Mouse (Mus musculus) liver, embryonic 18 days (tissue): ENCODE results near the gene Tyrobp. TPM values are rescaled to one million over a fixed set of nuclear protein-coding genes. Genes with fewer than 3 reads are reported as not detected.

Experiments
- polyA plus RNA-seq: library from polyadenylated mRNA; depleted of rRNA; stranded (reverse); fragments of >200 nt; gene quantifications from 2 replicates; pipeline ENCODE4 v1.2.3, GENCODE M21; 2012; rRNA removed

Gene Tyrobp
- 219 and 235 TPM in 2 replicates for polyA plus RNA-seq

DNA sequence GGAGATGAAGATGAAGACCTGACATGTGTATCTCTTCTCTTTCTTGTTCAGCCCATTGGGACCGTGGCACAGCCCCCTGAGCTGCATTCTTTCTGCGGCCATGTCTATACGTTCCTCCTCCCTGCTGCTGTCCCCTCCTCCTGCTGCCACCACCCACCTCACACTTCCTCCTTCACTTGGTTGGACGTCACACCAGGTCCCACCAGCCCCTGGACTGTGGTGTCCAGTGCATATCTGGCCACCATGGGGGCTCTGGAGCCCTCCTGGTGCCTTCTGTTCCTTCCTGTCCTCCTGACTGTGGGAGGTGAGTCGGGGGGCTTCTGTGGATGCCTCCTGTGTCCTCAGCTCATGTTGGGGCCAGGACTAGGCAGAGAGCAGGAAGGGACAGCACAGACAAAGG, at the start of gene Tyrobp:
TSS of gene Tyrobp (plus strand) at position 165 of the 400 bp plus-strand sequence.

GRCm38 (mm10) chr7:30419561-30420499, 6.3 kb downstream of the Tyrobp start, which contains the start of gene Hcst:
Gene Hcst (minus strand): TSS chr7:30419854.

GRCm38 (mm10) chr7:30421175-30421889, 7.8 kb downstream of the Tyrobp start, which contains the start of gene Nfkbid:
Gene Nfkbid (plus strand): TSS chr7:30421732.

GRCm38 (mm10) chr7:30444971-30445751, 31.6 kb downstream of the Tyrobp start, which contains the start of gene Aplp1:
Gene Aplp1 (minus strand): TSS chr7:30445535.

DNA sequence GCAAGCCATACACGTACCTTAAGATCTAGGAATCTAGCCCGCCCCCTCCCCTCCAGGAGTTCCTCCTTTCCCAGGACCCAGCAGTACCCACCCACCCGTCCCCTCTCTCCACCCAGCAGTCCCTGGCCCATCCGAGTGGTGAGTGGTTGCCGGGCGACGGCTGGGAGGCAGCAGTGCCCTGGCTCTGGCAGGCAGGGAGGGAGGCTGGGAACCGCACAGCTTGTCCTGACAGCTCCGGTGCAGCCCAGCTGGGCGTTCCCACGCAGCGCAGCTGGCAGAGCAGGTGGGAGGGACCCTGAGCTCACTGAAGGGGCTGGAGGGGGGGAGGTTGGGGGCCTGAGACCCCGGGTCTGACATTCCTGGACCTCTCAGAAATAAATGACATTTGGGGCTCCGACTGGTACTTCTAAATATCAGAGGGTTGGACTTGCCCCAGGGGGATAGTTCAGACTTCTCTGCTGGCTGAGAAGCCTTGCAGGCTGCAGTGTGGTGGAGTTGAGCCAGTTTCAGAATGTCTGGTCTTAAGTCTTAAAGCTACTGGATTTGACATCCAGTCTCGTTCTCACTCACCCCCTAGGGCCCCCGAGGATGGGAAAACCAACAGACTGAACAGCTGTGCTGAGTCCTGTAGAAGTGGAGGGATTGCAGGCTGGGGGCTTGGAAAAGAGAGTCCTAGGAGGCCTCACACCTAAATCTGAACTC, 44.2 kb downstream of the Tyrobp start, which contains the start of the genes Kirrel2 and Nphs1:
TSS of gene Kirrel2 (minus strand) at position 62 of the 702 bp plus-strand sequence.
TSS of gene Nphs1 (plus strand) at position 687 of the 702 bp plus-strand sequence.

Other genes with a start within 250 kb of the Tyrobp start
- gene Zfp146, start 244.0 kb upstream of the Tyrobp start, polyA plus RNA-seq: 19.5 and 20.2 TPM in 2 replicates
- 8.5 and 12.2 TPM in 2 replicates for gene Cox7a1, start 229.6 kb upstream of the Tyrobp start, polyA plus RNA-seq
- gene Capns1, start 214.9 kb upstream of the Tyrobp start, polyA plus RNA-seq: 118 and 128 TPM in 2 replicates
- 52.4 and 53.8 TPM in 2 replicates for gene Polr2i, start 181.8 kb upstream of the Tyrobp start, polyA plus RNA-seq
- gene Tbcb, start 181.5 kb upstream of the Tyrobp start, polyA plus RNA-seq: 16.3 and 18.1 TPM in 2 replicates
- gene Ovol3, start 178.0 kb upstream of the Tyrobp start, polyA plus RNA-seq: not detected in 2 replicates
- 0.03 and 0.06 TPM in 2 replicates for gene Thap8, start 133.7 kb upstream of the Tyrobp start, polyA plus RNA-seq
- gene Wdr62, start 133.3 kb upstream of the Tyrobp start, polyA plus RNA-seq: 7.1 and 8.5 TPM in 2 replicates
- gene Clip3, start 122.0 kb upstream of the Tyrobp start, polyA plus RNA-seq: 0.48 and 1.3 TPM in 2 replicates
- gene Alkbh6, start 105.0 kb upstream of the Tyrobp start, polyA plus RNA-seq: 18.7 and 21.2 TPM in 2 replicates
- 33.6 and 40.1 TPM in 2 replicates for gene Syne4, start 99.0 kb upstream of the Tyrobp start, polyA plus RNA-seq
- gene E130208F15Rik, start 92.0 kb upstream of the Tyrobp start, polyA plus RNA-seq: 0.35 and 0.37 TPM in 2 replicates
- gene Sdhaf1, start 89.9 kb upstream of the Tyrobp start, polyA plus RNA-seq: 6.4 and 7.1 TPM in 2 replicates
- gene Lrfn3, start 51.0 kb upstream of the Tyrobp start, polyA plus RNA-seq: 4.1 and 4.2 TPM in 2 replicates
- gene Hcst, start 6.1 kb downstream of the Tyrobp start, polyA plus RNA-seq: 9.2 and 10.5 TPM in 2 replicates
- gene Nfkbid, start 8.0 kb downstream of the Tyrobp start, polyA plus RNA-seq: 1.9 TPM in 2 replicates
- gene Aplp1, start 31.8 kb downstream of the Tyrobp start, polyA plus RNA-seq: 2.4 and 2.6 TPM in 2 replicates
- 0.08 and 0.24 TPM in 2 replicates for gene Kirrel2, start 43.9 kb downstream of the Tyrobp start, polyA plus RNA-seq
- gene Nphs1, start 44.6 kb downstream of the Tyrobp start, polyA plus RNA-seq: 0.01 and 0.06 TPM in 2 replicates
- 170 and 183 TPM in 2 replicates for gene Prodh2, start 79.9 kb downstream of the Tyrobp start, polyA plus RNA-seq
- gene Arhgap33, start 121.3 kb downstream of the Tyrobp start, polyA plus RNA-seq: 3.4 and 4.6 TPM in 2 replicates
- gene Hspb6, start 138.4 kb downstream of the Tyrobp start, polyA plus RNA-seq: 3.5 and 4.6 TPM in 2 replicates
- 3.4 and 6.2 TPM in 2 replicates for gene Proser3, start 138.5 kb downstream of the Tyrobp start, polyA plus RNA-seq
- gene Lin37, start 146.1 kb downstream of the Tyrobp start, polyA plus RNA-seq: 13.1 and 13.4 TPM in 2 replicates
- gene U2af1l4, start 149.5 kb downstream of the Tyrobp start, polyA plus RNA-seq: 20.0 and 21.9 TPM in 2 replicates
- 0.68 and 0.95 TPM in 2 replicates for gene Gm49396, start 149.6 kb downstream of the Tyrobp start, polyA plus RNA-seq
- gene Psenen, start 149.9 kb downstream of the Tyrobp start, polyA plus RNA-seq: 61.9 and 66.3 TPM in 2 replicates
- 1.2 and 1.3 TPM in 2 replicates for gene Igflr1, start 151.7 kb downstream of the Tyrobp start, polyA plus RNA-seq
- gene Kmt2b, start 175.0 kb downstream of the Tyrobp start, polyA plus RNA-seq: 8.2 and 10.0 TPM in 2 replicates
- 0.24 and 0.36 TPM in 2 replicates for gene Zbtb32, start 185.1 kb downstream of the Tyrobp start, polyA plus RNA-seq
- 0.23 and 0.35 TPM in 2 replicates for gene Upk1a, start 199.1 kb downstream of the Tyrobp start, polyA plus RNA-seq
- 514 and 548 TPM in 2 replicates for gene Cox6b1, start 212.4 kb downstream of the Tyrobp start, polyA plus RNA-seq
- gene Etv2, start 222.1 kb downstream of the Tyrobp start, polyA plus RNA-seq: not detected in 2 replicates
- gene Rbm42, start 236.6 kb downstream of the Tyrobp start, polyA plus RNA-seq: 21.2 and 21.7 TPM in 2 replicates